9 mouse cellular contexts compared by ENCODE assay signal in genomic region chr19:8940526-8941133, GRCm38 (mm10). TPM values are rescaled to one million over a fixed set of nuclear protein-coding genes. Genes with fewer than 3 reads are reported as not detected.
A peak's percentile ranks its signal among the peaks of the same experiment; 100 is the strongest.
DNase-seq lines count a peak whose midpoint lies in the region; ATAC-seq and TF ChIP-seq lines count a peak whose summit lies in the region.
"Had no signal": no experiment of that assay in that cellular context is flagged by ENCODE, and none has a peak within 500 bp of the region (broad histone marks: within the 10 kb centered on the region; RNA-seq: fewer than 3 reads in every experiment).

No protein-coding gene starts in this region.

- WGBS in lung, embryonic 14.5 days: 74% methylated on average over 15 of the region's 15 CpGs
- 79% methylated on average over 15 of the region's 15 CpGs for WGBS in forebrain, embryonic 12.5 days
- WGBS in intestine, postnatal 0 days: 77% methylated on average over 15 of the region's 15 CpGs
- 71% methylated on average over 15 of the region's 15 CpGs for WGBS in neural tube, embryonic 15.5 days

- no peak for TF ChIP-seq CTCF in lung, embryonic 14.5 days (IDR thresholded peaks at IDR 0.05; ENCODE audit: low read depth)
- no peak for TF ChIP-seq CTCF in intestine, postnatal 0 days (IDR thresholded peaks at IDR 0.05; ENCODE audit: low read depth)

- H3K27me3 ChIP-seq in lung, embryonic 14.5 days (ENCODE audit: insufficient read depth, low read length): no peaks in the 10 kb centered on the region
- H3K27me3 ChIP-seq in forebrain, embryonic 12.5 days: no peaks in the 10 kb centered on the region
- no peaks in the 10 kb centered on the region for H3K27me3 ChIP-seq in intestine, postnatal 0 days (replicated peaks; ENCODE audit: control insufficient read depth, insufficient read depth, low read length)
- no peaks in the 10 kb centered on the region for H3K27me3 ChIP-seq in neural tube, embryonic 15.5 days (replicated peaks)

- no peaks in the 10 kb centered on the region for H3K9me3 ChIP-seq in lung, embryonic 14.5 days (ENCODE audit: low read depth, low read length)
- H3K9me3 ChIP-seq in forebrain, embryonic 12.5 days: no peaks in the 10 kb centered on the region
- no peaks in the 10 kb centered on the region for H3K9me3 ChIP-seq in intestine, postnatal 0 days (ENCODE audit: control insufficient read depth)
- no peaks in the 10 kb centered on the region for H3K9me3 ChIP-seq in neural tube, embryonic 15.5 days (replicated peaks)

- H3K4me2 ChIP-seq in lung, embryonic 14.5 days: peak overlapping the region; percentile 82
- H3K4me2 ChIP-seq in forebrain, embryonic 12.5 days: no peak overlapping the region
- peak overlapping the region; percentile 81; the same call in 1 of the 2 replicates for H3K4me2 ChIP-seq in intestine, postnatal 0 days (replicated peaks; ENCODE audit: low read depth)
- H3K4me2 ChIP-seq in neural tube, embryonic 15.5 days: peak overlapping the region; percentile 70

- H3K27ac ChIP-seq in lung, embryonic 14.5 days (ENCODE audit: low read depth): no peak overlapping the region
- peak overlapping the region; percentile 94; the same call in 1 of the 2 replicates for H3K27ac ChIP-seq in forebrain, embryonic 12.5 days
- no peak overlapping the region for H3K27ac ChIP-seq in intestine, postnatal 0 days (ENCODE audit: low read depth, low read length)
- H3K27ac ChIP-seq in neural tube, embryonic 15.5 days (replicated peaks): no peak overlapping the region; the same call in 1 of the 2 replicates

- no peak for ATAC-seq in lung, embryonic 14.5 days (ENCODE audit: insufficient read depth)
- no peak for ATAC-seq in forebrain, embryonic 12.5 days (ENCODE audit: low FRiP score)
- no peak for ATAC-seq in intestine, postnatal 0 days
- ATAC-seq in neural tube, embryonic 15.5 days (ENCODE audit: low FRiP score): no peak

- H3K4me1 ChIP-seq in lung, embryonic 14.5 days (ENCODE audit: insufficient read depth): peaks cover 15% of the 10 kb centered on the region
- H3K4me1 ChIP-seq in forebrain, embryonic 12.5 days: peaks cover 38% of the 10 kb centered on the region
- no peaks in the 10 kb centered on the region; the same call in 1 of the 2 replicates for H3K4me1 ChIP-seq in intestine, postnatal 0 days (replicated peaks; ENCODE audit: control insufficient read depth, insufficient read depth, low read length)
- peaks cover 45% of the 10 kb centered on the region for H3K4me1 ChIP-seq in neural tube, embryonic 15.5 days

- H3K36me3 ChIP-seq in lung, embryonic 14.5 days (ENCODE audit: insufficient read depth): peaks cover 60% of the 10 kb centered on the region
- peaks cover 23% of the 10 kb centered on the region for H3K36me3 ChIP-seq in forebrain, embryonic 12.5 days (replicated peaks)
- peaks cover 41% of the 10 kb centered on the region for H3K36me3 ChIP-seq in intestine, postnatal 0 days (ENCODE audit: control insufficient read depth, insufficient read depth)
- H3K36me3 ChIP-seq in neural tube, embryonic 15.5 days: peaks cover 21% of the 10 kb centered on the region

- no peak for DNase-seq in lung, embryonic 14.5 days
- no peak for DNase-seq in lung, postnatal 25 days (ENCODE audit: low spot score)
- no peak for DNase-seq in gastrocnemius, postnatal 14 days
- no peak for DNase-seq in left cerebral cortex, postnatal 14 days (ENCODE audit: low spot score in 2 of 2)
- DNase-seq: kidney, postnatal 4 days; thymus, postnatal 14 days had no signal

- intact Hi-C loops in gastrocnemius, postnatal 14 days (cut with DNase I; ENCODE audit: low total_unique reads): no loop called here
- intact Hi-C loops in left cerebral cortex, postnatal 14 days (cut with DNase I): no loop called here

- no peak overlapping the region for H3K4me3 ChIP-seq in lung, embryonic 14.5 days (ENCODE audit: low read depth, low read length)
- H3K4me3 ChIP-seq in forebrain, embryonic 12.5 days (replicated peaks): no peak overlapping the region
- H3K4me3 ChIP-seq in intestine, postnatal 0 days (ENCODE audit: low read depth, low read length): no peak overlapping the region
- H3K4me3 ChIP-seq in neural tube, embryonic 15.5 days (replicated peaks): peak overlapping the region; percentile 94

- H3K9ac ChIP-seq in lung, embryonic 14.5 days: peak overlapping the region; percentile 58; the same call in 1 of the 2 replicates
- H3K9ac ChIP-seq in forebrain, embryonic 12.5 days: peak overlapping the region; percentile 83
- no peak overlapping the region for H3K9ac ChIP-seq in intestine, postnatal 0 days (ENCODE audit: low read depth, low read length)
- H3K9ac ChIP-seq in neural tube, embryonic 15.5 days (replicated peaks): peak overlapping the region; percentile 57; the same call in 1 of the 2 replicates

RNA-seq across cellular contexts. Expression of gene Mta2, which starts 1.0 kb away (rescaled TPM):
- 44.0 and 52.1 TPM in 2 replicates for polyA plus RNA-seq in lung, embryonic 14.5 days (2014; fragmentation: Nextera tagmentation; extraction: Ambion mirVana)
- 193 and 206 TPM in 2 replicates for polyA plus RNA-seq in forebrain, embryonic 12.5 days (2016; fragmentation: Nextera tagmentation; extraction: Ambion mirVana)
- polyA plus RNA-seq in intestine, postnatal 0 days (2015; fragmentation: Nextera tagmentation; extraction: Ambion mirVana): 53.1 and 54.1 TPM in 2 replicates
- 94.8 and 117 TPM in 2 replicates for polyA plus RNA-seq in neural tube, embryonic 15.5 days (2015; fragmentation: Nextera tagmentation; extraction: Ambion mirVana)
- 10 to 100 TPM; 27.4 to 27.9 TPM for total RNA-seq in gastrocnemius, postnatal 14 days (2021)
- 10 to 100 TPM; 48.6 to 50.3 TPM for total RNA-seq in left cerebral cortex, postnatal 14 days (2021)

RNA-seq across cellular contexts. Expression of gene Eml3, which starts 11.3 kb away (rescaled TPM):
- polyA plus RNA-seq in lung, embryonic 14.5 days (2014; fragmentation: Nextera tagmentation; extraction: Ambion mirVana): 19.0 and 19.5 TPM in 2 replicates
- 13.2 and 13.8 TPM in 2 replicates for polyA plus RNA-seq in forebrain, embryonic 12.5 days (2016; fragmentation: Nextera tagmentation; extraction: Ambion mirVana)
- 12.0 and 13.6 TPM in 2 replicates for polyA plus RNA-seq in intestine, postnatal 0 days (2015; fragmentation: Nextera tagmentation; extraction: Ambion mirVana)
- 13.9 and 17.1 TPM in 2 replicates for polyA plus RNA-seq in neural tube, embryonic 15.5 days (2015; fragmentation: Nextera tagmentation; extraction: Ambion mirVana)
- total RNA-seq in gastrocnemius, postnatal 14 days (2021): 1 to 10 TPM; 8.6 to 8.9 TPM
- 1 to 10 TPM; 7.4 to 9.0 TPM for total RNA-seq in left cerebral cortex, postnatal 14 days (2021)

RNA-seq across cellular contexts. Expression of gene Rom1, which starts 11.5 kb away (rescaled TPM):
- 0.73 and 1.3 TPM in 2 replicates for polyA plus RNA-seq in lung, embryonic 14.5 days (2014; fragmentation: Nextera tagmentation; extraction: Ambion mirVana)
- 1.3 and 2.5 TPM in 2 replicates for polyA plus RNA-seq in forebrain, embryonic 12.5 days (2016; fragmentation: Nextera tagmentation; extraction: Ambion mirVana)
- 6.3 and 6.7 TPM in 2 replicates for polyA plus RNA-seq in intestine, postnatal 0 days (2015; fragmentation: Nextera tagmentation; extraction: Ambion mirVana)
- 3.0 and 3.2 TPM in 2 replicates for polyA plus RNA-seq in neural tube, embryonic 15.5 days (2015; fragmentation: Nextera tagmentation; extraction: Ambion mirVana)
- 1 to 10 TPM; 4.9 to 6.0 TPM for total RNA-seq in gastrocnemius, postnatal 14 days (2021)
- 1 to 10 TPM; 3.5 to 4.0 TPM for total RNA-seq in left cerebral cortex, postnatal 14 days (2021)

RNA-seq across cellular contexts. Expression of gene Tut1, which starts 13.0 kb away (rescaled TPM):
- 27.4 and 28.4 TPM in 2 replicates for polyA plus RNA-seq in lung, embryonic 14.5 days (2014; fragmentation: Nextera tagmentation; extraction: Ambion mirVana)
- 36.9 and 37.0 TPM in 2 replicates for polyA plus RNA-seq in forebrain, embryonic 12.5 days (2016; fragmentation: Nextera tagmentation; extraction: Ambion mirVana)
- 10.7 and 11.1 TPM in 2 replicates for polyA plus RNA-seq in intestine, postnatal 0 days (2015; fragmentation: Nextera tagmentation; extraction: Ambion mirVana)
- 25.4 and 26.0 TPM in 2 replicates for polyA plus RNA-seq in neural tube, embryonic 15.5 days (2015; fragmentation: Nextera tagmentation; extraction: Ambion mirVana)
- total RNA-seq in gastrocnemius, postnatal 14 days (2021): 1 to 10 TPM; 8.2 to 8.4 TPM
- total RNA-seq in left cerebral cortex, postnatal 14 days (2021): 10 to 100 TPM; 16.7 to 16.8 TPM

RNA-seq across cellular contexts. Expression of gene B3gat3, which starts 20.5 kb away (rescaled TPM):
- polyA plus RNA-seq in lung, embryonic 14.5 days (2014; fragmentation: Nextera tagmentation; extraction: Ambion mirVana): 34.5 and 37.8 TPM in 2 replicates
- polyA plus RNA-seq in forebrain, embryonic 12.5 days (2016; fragmentation: Nextera tagmentation; extraction: Ambion mirVana): 64.4 and 64.8 TPM in 2 replicates
- 36.6 and 37.5 TPM in 2 replicates for polyA plus RNA-seq in intestine, postnatal 0 days (2015; fragmentation: Nextera tagmentation; extraction: Ambion mirVana)
- polyA plus RNA-seq in neural tube, embryonic 15.5 days (2015; fragmentation: Nextera tagmentation; extraction: Ambion mirVana): 80.4 and 89.1 TPM in 2 replicates
- total RNA-seq in gastrocnemius, postnatal 14 days (2021): 10 to 100 TPM; 21.4 to 24.2 TPM
- 100 to 1,000 TPM; 134 to 142 TPM for total RNA-seq in left cerebral cortex, postnatal 14 days (2021)
